Mouse (Mus musculus) adrenal gland, adult 10 weeks (tissue): Measurements from ENCODE around the gene Olfr1512. TPM values are rescaled to one million over a fixed set of nuclear protein-coding genes. Genes with fewer than 3 reads are reported as not detected.

Experiments
- polyA plus RNA-seq: library from polyadenylated mRNA; stranded (reverse); fragments of 350-450 nt; fragmentation: Illumina TruSeq; extraction: RNeasy Lipid Tissue Mini Kit (QIAGEN cat#74804); gene quantifications from one replicate; pipeline ENCODE4 v1.2.3, GENCODE M21; 2014; ENCODE audit warnings: low read depth, low replicate concordance

Olfr1512 gene
- not detected for polyA plus RNA-seq

GRCm38 (mm10) chr14:52379068-52379467 lies at the start of gene Olfr1512:
Olfr1512 (minus strand) TSS chr14:52379168.

GRCm38 (mm10) chr14:52414273-52414672 lies 35.3 kb upstream of the Olfr1512 start, which contains the start of gene Olfr1510:
Olfr1510 (minus strand) TSS chr14:52414373.

GRCm38 (mm10) chr14:52397279-52397678 lies 18.3 kb upstream of the Olfr1512 start, which contains the start of gene Olfr1511:
Olfr1511 (minus strand) TSS chr14:52397379.

GRCm38 (mm10) chr14:52356308-52356707 lies 22.7 kb downstream of the Olfr1512 start, which contains the start of gene Olfr1513:
Olfr1513 (minus strand) TSS chr14:52356408.

GRCm38 (mm10) chr14:52327910-52328812 lies 50.8 kb downstream of the Olfr1512 start, which contains the start of gene Sall2:
Sall2 (minus strand) TSS chr14:52328762.

Other genes with a start within 250 kb of the Olfr1512 start
- gene Supt16, start 181.8 kb downstream of the Olfr1512 start, polyA plus RNA-seq, result 75.0 TPM
- gene Chd8, start 121.4 kb downstream of the Olfr1512 start, polyA plus RNA-seq, result 68.3 TPM
- 48.2 TPM for gene Tox4, start 100.0 kb downstream of the Olfr1512 start, polyA plus RNA-seq
- gene Rab2b, start 99.6 kb downstream of the Olfr1512 start, polyA plus RNA-seq, result 88.1 TPM
- 40.5 TPM for gene Mettl3, start 74.0 kb downstream of the Olfr1512 start, polyA plus RNA-seq
- gene Sall2, start 50.4 kb downstream of the Olfr1512 start, polyA plus RNA-seq, result 4.6 TPM
- gene Olfr1513, start 22.8 kb downstream of the Olfr1512 start, polyA plus RNA-seq, result not detected
- not detected for gene Olfr1511, start 18.2 kb upstream of the Olfr1512 start, polyA plus RNA-seq
- gene Olfr1510, start 35.2 kb upstream of the Olfr1512 start, polyA plus RNA-seq, result not detected
- not detected for gene Olfr1509, start 63.8 kb upstream of the Olfr1512 start, polyA plus RNA-seq
- not detected for gene Olfr1508, start 88.3 kb upstream of the Olfr1512 start, polyA plus RNA-seq
- not detected for gene Olfr1507, start 116.6 kb upstream of the Olfr1512 start, polyA plus RNA-seq